Mouse (Mus musculus): ENCODE results near the gene Scyl2. TPM values are rescaled to one million over a fixed set of nuclear protein-coding genes. Genes with fewer than 3 reads are reported as not detected.

The Scyl2 gene
- total and polyA plus RNA-seq, 3 experiments = 15.1 to 17.4 (median 17.2) TPM

DNA sequence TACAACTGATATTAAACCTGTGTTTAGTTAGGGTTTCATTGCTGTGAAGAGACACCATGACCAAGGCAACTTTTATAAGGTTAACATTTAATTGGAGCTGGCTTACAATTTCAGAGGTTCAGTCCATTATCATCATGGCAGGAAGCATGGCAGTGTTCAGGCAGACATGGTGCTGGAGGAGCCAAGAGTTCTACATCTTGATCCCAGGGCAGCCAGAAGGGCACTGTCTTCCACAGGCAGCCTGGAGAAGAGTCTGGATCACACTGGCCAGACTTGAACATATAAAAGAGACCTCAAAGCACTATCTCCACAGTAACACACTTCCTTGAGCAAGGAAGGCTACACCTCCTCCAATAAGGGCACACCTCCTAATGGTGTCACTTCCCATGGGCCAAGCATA lies 34.2 kb upstream of the Scyl2 start:
- Histone ChIP-seq H3K9ac (ENCODE audit: insufficient read depth, low read depth) (no peak overlapping the region), H3K79me2 (replicated peaks; ENCODE audit: control insufficient read depth, extremely low read depth, insufficient read depth, poor library complexity, severe bottlenecking) (no peaks in the 10 kb centered on the region), H3K4me1 (ENCODE audit: control insufficient read depth in 1 of 2, insufficient read depth in 2 of 2) (no peaks in the 10 kb centered on the region), H3K27me3 (replicated peaks) (no peaks in the 10 kb centered on the region), H3K36me3 (replicated peaks in 1 of 2; ENCODE audit: control insufficient read depth in 1 of 2, insufficient read depth in 1 of 2, low read length in 1 of 2) (peaks cover 41 to 67% of the 10 kb centered on the region in 2 experiments), H3K4me3 (replicated peaks in 1 of 3; ENCODE audit: low read depth in 2 of 3, low read length in 2 of 3, poor library complexity in 1 of 3) (no peak overlapping the region), H3K4me2 (ENCODE audit: insufficient read depth, low read depth, poor library complexity, severe bottlenecking) (no peak overlapping the region), H3K27ac (ENCODE audit: insufficient read depth, low read depth) (no peak overlapping the region), H3K9me3 (replicated peaks; ENCODE audit: low read length) (no peaks in the 10 kb centered on the region)
- no peak for DNase-seq (ENCODE audit: extremely low read depth)
- dilution Hi-C loops (cut with MboI; ENCODE audit: extremely low pct_ligation_motif_present, extremely low pct_unique_long_range_greater_than_20kb, low sequenced_read_pairs) = no loop called here
- TF ChIP-seq MYC (IDR thresholded peaks at IDR 0.05; ENCODE audit: low read depth, low read length) = no peak
- TF ChIP-seq MAFK (IDR thresholded peaks at IDR 0.05; ENCODE audit: insufficient replicate concordance, low read length) = no peak
- TF ChIP-seq NRF1 (IDR thresholded peaks at IDR 0.05; ENCODE audit: low read depth, low read length) = no peak
- no peak for TF ChIP-seq UBTF (IDR thresholded peaks at IDR 0.05; ENCODE audit: low read depth, low read length)
- TF ChIP-seq TBP (conservative IDR thresholded peaks at IDR 0.05; ENCODE audit: low read depth, low read length) = no peak
- TF ChIP-seq JUND (conservative IDR thresholded peaks at IDR 0.05; ENCODE audit: low read depth, low read length) = no peak
- no peak for TF ChIP-seq KAT2A (IDR thresholded peaks at IDR 0.05; ENCODE audit: insufficient replicate concordance, low read length)
- no peak for TF ChIP-seq ZC3H11A (IDR thresholded peaks at IDR 0.05; ENCODE audit: low read depth, low read length)
- TF ChIP-seq NELFE (IDR thresholded peaks at IDR 0.05; ENCODE audit: low read depth, low read length) = no peak
- no peak for TF ChIP-seq MAX (IDR thresholded peaks at IDR 0.05; ENCODE audit: low read length)
- no peak for TF ChIP-seq IRF4 (IDR thresholded peaks at IDR 0.05; ENCODE audit: low read depth, low read length)
- in situ Hi-C loops (cut with MboI; ENCODE audit: low pct_ligation_motif_present, low pct_unique_long_range_greater_than_20kb, low sequenced_read_pairs) = no loop called here

DNA sequence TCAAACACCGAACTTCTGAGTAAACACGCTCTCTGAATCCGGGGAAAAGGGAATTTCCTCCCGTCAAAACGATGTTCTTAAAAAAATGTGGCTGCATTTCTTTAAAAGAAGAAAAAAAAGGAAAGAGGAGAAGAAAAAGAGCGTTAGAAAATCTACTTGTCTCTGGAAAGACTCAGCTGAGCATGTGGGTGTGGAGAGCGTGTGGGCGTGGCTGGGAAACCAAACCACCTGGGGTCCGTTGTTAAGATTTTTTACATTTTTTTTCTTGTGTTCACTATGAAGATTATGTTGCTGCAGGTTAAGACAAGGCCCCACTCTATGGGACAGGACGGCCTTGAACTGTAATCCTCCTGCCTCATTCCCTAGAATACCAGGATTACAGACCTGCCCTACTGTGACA lies 28.8 kb upstream of the Scyl2 start:
- dilution Hi-C loops (cut with MboI; ENCODE audit: extremely low pct_ligation_motif_present, extremely low pct_unique_long_range_greater_than_20kb, low sequenced_read_pairs) = no loop called here
- Histone ChIP-seq H3K4me2 (ENCODE audit: insufficient read depth, low read depth, poor library complexity, severe bottlenecking) (no peak overlapping the region), H3K27ac (ENCODE audit: insufficient read depth, low read depth) (no peak overlapping the region)

DNA sequence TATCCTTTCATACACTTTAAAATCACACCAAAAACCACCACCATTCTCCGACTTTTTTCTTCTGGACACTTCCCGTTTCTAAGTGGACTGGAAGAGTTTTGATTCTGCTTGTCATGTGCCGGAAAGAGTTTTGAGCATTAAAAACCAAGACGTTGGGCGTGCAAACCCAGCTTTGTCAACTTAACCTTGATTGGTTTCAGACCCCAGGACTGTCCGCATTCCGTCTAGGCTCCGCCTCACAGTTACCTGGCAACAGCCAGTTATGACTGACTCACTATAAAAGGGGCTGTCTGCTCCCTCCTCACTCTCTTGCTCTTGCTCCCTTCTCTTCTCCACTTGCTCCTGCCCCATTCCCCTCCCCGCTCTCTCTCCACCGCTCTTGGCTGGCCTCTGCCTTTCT lies 22.6 kb upstream of the Scyl2 start:
- in situ Hi-C loops (cut with MboI; ENCODE audit: low pct_ligation_motif_present, low pct_unique_long_range_greater_than_20kb, low sequenced_read_pairs) = no loop called here
- no peak for TF ChIP-seq MAZ (IDR thresholded peaks at IDR 0.05; ENCODE audit: low read depth, low read length)
- no peak for TF ChIP-seq CHD1 (IDR thresholded peaks at IDR 0.05; ENCODE audit: low read depth, low read length)
- TF ChIP-seq CHD2 (IDR thresholded peaks at IDR 0.05; ENCODE audit: low read length) = no peak
- no peak for TF ChIP-seq RCOR1 (conservative IDR thresholded peaks at IDR 0.05; ENCODE audit: low read depth, low read length)
- no peak for TF ChIP-seq KAT2A (IDR thresholded peaks at IDR 0.05; ENCODE audit: insufficient replicate concordance, low read length)
- TF ChIP-seq USF1 (IDR thresholded peaks at IDR 0.05; ENCODE audit: low read depth, low read length) = no peak
- no peak for TF ChIP-seq SMC3 (IDR thresholded peaks at IDR 0.05; ENCODE audit: low read depth, low read length)
- TF ChIP-seq USF2 (conservative IDR thresholded peaks at IDR 0.05; ENCODE audit: low read depth, low read length) = no peak

More for the DNA sequence above, 28.8 kb upstream of the Scyl2 start:
- in situ Hi-C loops (cut with MboI; ENCODE audit: low pct_ligation_motif_present, low pct_unique_long_range_greater_than_20kb, low sequenced_read_pairs) = no loop called here
- Histone ChIP-seq H3K27me3 (replicated peaks) (no peaks in the 10 kb centered on the region), H3K36me3 (replicated peaks in 1 of 2; ENCODE audit: control insufficient read depth in 1 of 2, insufficient read depth in 1 of 2, low read length in 1 of 2) (peaks cover 40 to 66% of the 10 kb centered on the region in 2 experiments), H3K9me3 (replicated peaks; ENCODE audit: low read length) (no peaks in the 10 kb centered on the region), H3K9ac (ENCODE audit: insufficient read depth, low read depth) (no peak overlapping the region), H3K4me3 (replicated peaks in 1 of 3; ENCODE audit: low read depth in 2 of 3, low read length in 2 of 3, poor library complexity in 1 of 3) (no peak overlapping the region), H3K79me2 (replicated peaks; ENCODE audit: control insufficient read depth, extremely low read depth, insufficient read depth, poor library complexity, severe bottlenecking) (no peaks in the 10 kb centered on the region), H3K4me1 (ENCODE audit: control insufficient read depth in 1 of 2, insufficient read depth in 2 of 2) (no peaks in the 10 kb centered on the region)
- no peak for DNase-seq (ENCODE audit: extremely low read depth)
- TF ChIP-seq EP300 (IDR thresholded peaks at IDR 0.05; ENCODE audit: low read length) = no peak

More for the DNA sequence above, 22.6 kb upstream of the Scyl2 start:
- Histone ChIP-seq H3K79me2 (replicated peaks; ENCODE audit: control insufficient read depth, extremely low read depth, insufficient read depth, poor library complexity, severe bottlenecking) (no peaks in the 10 kb centered on the region), H3K36me3 (replicated peaks in 1 of 2; ENCODE audit: control insufficient read depth in 1 of 2, insufficient read depth in 1 of 2, low read length in 1 of 2) (peaks cover 15 to 25% of the 10 kb centered on the region in 2 experiments), H3K27me3 (replicated peaks) (no peaks in the 10 kb centered on the region), H3K9ac (ENCODE audit: insufficient read depth, low read depth) (no peak overlapping the region), H3K9me3 (replicated peaks; ENCODE audit: low read length) (no peaks in the 10 kb centered on the region), H3K27ac (ENCODE audit: insufficient read depth, low read depth) (no peak overlapping the region), H3K4me1 (ENCODE audit: control insufficient read depth in 1 of 2, insufficient read depth in 2 of 2) (no peaks in the 10 kb centered on the region), H3K4me3 (replicated peaks in 1 of 3; ENCODE audit: low read depth in 2 of 3, low read length in 2 of 3, poor library complexity in 1 of 3) (no peak overlapping the region), H3K4me2 (ENCODE audit: insufficient read depth, low read depth, poor library complexity, severe bottlenecking) (peak overlapping the region; percentile 36; the same call in 1 of the 2 replicates)
- dilution Hi-C loops (cut with MboI; ENCODE audit: extremely low pct_ligation_motif_present, extremely low pct_unique_long_range_greater_than_20kb, low sequenced_read_pairs) = no loop called here
- DNase-seq (ENCODE audit: extremely low read depth) = no peak
